Mouse (Mus musculus): ENCODE data around the gene Ulk3.

DNA sequence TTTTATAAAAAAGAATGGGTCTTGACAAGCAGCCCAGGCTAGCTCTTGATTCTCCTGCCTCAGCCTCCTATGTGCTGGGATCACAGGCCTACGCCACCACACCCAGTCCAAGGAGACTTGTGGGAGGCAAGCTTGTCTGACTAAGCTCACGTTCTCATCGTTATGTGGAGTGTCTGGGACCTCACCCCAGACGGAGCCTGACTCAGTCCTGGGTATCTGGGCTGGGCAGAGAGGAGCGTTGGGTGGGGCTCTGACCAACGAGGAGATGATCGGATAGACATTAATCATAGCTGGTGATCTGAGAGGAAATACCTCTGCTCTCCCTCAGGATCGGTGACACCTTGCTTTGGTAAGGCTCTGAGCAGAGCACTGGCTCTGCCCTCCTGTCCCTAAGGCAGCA, 29.6 kb downstream of the Ulk3 start:
- TF ChIP-seq CTCF (IDR thresholded peaks at IDR 0.05; ENCODE audit: extremely low read depth, insufficient read length, insufficient replicate concordance, low read depth, low read length) = no peak
- TF ChIP-seq POLR2A (IDR thresholded peaks at IDR 0.05; ENCODE audit: low read depth, low read length) = no peak

Measured in small intestine, adult 2 months (tissue).